Mouse (Mus musculus) gastrocnemius, postnatal 10 days (tissue): ENCODE measurements at regions not wholly inside any gene's neighbourhood (a gene's known extent, or its start where the extent isn't known, plus 50 kb on each side); places are given as distances from the start of the nearest gene placed in this dataset.

Experiments
- DNase-seq: peaks from one replicate; pipeline ENCODE4 v3.0.0; 2021; ENCODE audit warnings: mixed read lengths

GRCm38 (mm10) chr12:54313211-54313845 lies 109.7 kb upstream of the Egln3 start:
- DNase-seq, result peak; percentile 54

GRCm38 (mm10) chr12:54312522-54313210 lies 109.0 kb upstream of the Egln3 start:
- DNase-seq, result no peak

GRCm38 (mm10) chr12:54311896-54312521 lies 108.3 kb upstream of the Egln3 start:
- DNase-seq, result no peak

GRCm38 (mm10) chr12:54309874-54310273 lies 106.2 kb upstream of the Egln3 start:
- DNase-seq, result no peak

GRCm38 (mm10) chr12:54309219-54309618 lies 105.6 kb upstream of the Egln3 start:
- no peak for DNase-seq

GRCm38 (mm10) chr12:54305135-54305630 lies 101.5 kb upstream of the Egln3 start:
- no peak for DNase-seq

GRCm38 (mm10) chr12:54303746-54304145 lies 100.1 kb upstream of the Egln3 start:
- no peak for DNase-seq

- DNase-seq, result no peak
Observed at GRCm38 (mm10) chr12:54299506-54299905, 95.8 kb upstream of the Egln3 start.

GRCm38 (mm10) chr12:54293248-54293647 lies 89.6 kb upstream of the Egln3 start:
- DNase-seq, result no peak

GRCm38 (mm10) chr12:54290311-54290710 lies 86.7 kb upstream of the Egln3 start:
- no peak for DNase-seq

- no peak for DNase-seq
Observed at GRCm38 (mm10) chr12:54288747-54289146, 85.1 kb upstream of the Egln3 start.

- DNase-seq, result no peak
Observed at GRCm38 (mm10) chr12:54288041-54288502, 84.4 kb upstream of the Egln3 start.

- DNase-seq, result peak; percentile 48
Observed at GRCm38 (mm10) chr12:54286911-54287819, 83.5 kb upstream of the Egln3 start.

GRCm38 (mm10) chr12:54283646-54284045 lies 80.0 kb upstream of the Egln3 start:
- no peak for DNase-seq

GRCm38 (mm10) chr12:54283011-54283410 lies 79.4 kb upstream of the Egln3 start:
- no peak for DNase-seq

- DNase-seq, result no peak
Observed at GRCm38 (mm10) chr12:54282281-54282921, 78.7 kb upstream of the Egln3 start.

- no peak for DNase-seq
Observed at GRCm38 (mm10) chr12:54280457-54280856, 76.8 kb upstream of the Egln3 start.

- DNase-seq, result no peak
Observed at GRCm38 (mm10) chr12:54280001-54280400, 76.3 kb upstream of the Egln3 start.

- DNase-seq, result no peak
Observed at GRCm38 (mm10) chr12:54276978-54277537, 73.4 kb upstream of the Egln3 start.

GRCm38 (mm10) chr12:54273506-54273905 lies 69.8 kb upstream of the Egln3 start:
- DNase-seq, result no peak

- no peak for DNase-seq
Observed at GRCm38 (mm10) chr12:54272696-54273095, 69.0 kb upstream of the Egln3 start.
